Comparison of ENCODE assay signal across 13 mouse cellular contexts in genomic region chr9:32594346-32594745, GRCm38 (mm10). TPM values are rescaled to one million over a fixed set of nuclear protein-coding genes. Genes with fewer than 3 reads are reported as not detected.
DNase-seq lines count a peak whose midpoint lies in the region; ATAC-seq and TF ChIP-seq lines count a peak whose summit lies in the region.
"Had no signal": no experiment of that assay in that cellular context is flagged by ENCODE, and none has a peak within 500 bp of the region (broad histone marks: within the 10 kb centered on the region; RNA-seq: fewer than 3 reads in every experiment).

No protein-coding gene starts in this region.

- no peak for ATAC-seq in heart, embryonic 13.5 days (ENCODE audit: extremely low read depth, insufficient number of reproducible peaks, low FRiP score, low TSS enrichment)
- no peak for ATAC-seq in megakaryocyte-erythroid progenitor cell, adult 5-6 weeks (replicated peaks; ENCODE audit: low FRiP score, low TSS enrichment, poor library complexity, severe bottlenecking)

- H3K4me3 ChIP-seq in heart, embryonic 13.5 days: no peak overlapping the region
- no peak overlapping the region for H3K4me3 ChIP-seq in thymus, adult 2 months (ENCODE audit: control insufficient read depth, insufficient read depth, low read length)

- H3K9ac ChIP-seq in heart, embryonic 13.5 days: no peak overlapping the region

- no peak for DNase-seq in heart, adult 11 months
- peak; percentile 53 for DNase-seq in thymus, adult 2 months
- no peak for DNase-seq in thymus, adult 18-20 months
- peak; percentile 89 for DNase-seq in naive thymus-derived CD4-positive, alpha-beta T cell, adult 2 months (ENCODE audit: low read depth)
- no peak for DNase-seq in cerebellum, postnatal 14 days
- DNase-seq in layer of hippocampus, postnatal 14 days (ENCODE audit: low spot score in 2 of 2): no peak
- DNase-seq: adrenal gland, adult 8-10 months; cerebellum, postnatal 36 days; gastrocnemius, postnatal 36 days; lung, postnatal 10 days; midbrain, embryonic 14.5 days had no signal

- TF ChIP-seq CTCF in thymus, adult 2 months (IDR thresholded peaks at IDR 0.05; ENCODE audit: borderline replicate concordance, control insufficient read depth, extremely low read depth, insufficient read depth, low read length, poor library complexity): no peak

- TF ChIP-seq POLR2A in thymus, adult 2 months (IDR thresholded peaks at IDR 0.05; ENCODE audit: control insufficient read depth, extremely low read depth, insufficient read depth, low read length, poor library complexity): no peak

- H3K27me3 ChIP-seq in heart, embryonic 13.5 days (replicated peaks): no peaks in the 10 kb centered on the region
- no peaks in the 10 kb centered on the region for H3K27me3 ChIP-seq in thymus, adult 2 months (ENCODE audit: control insufficient read depth, insufficient read depth, low read length)

- WGBS in heart, embryonic 13.5 days: 33% methylated on average over 4 of the region's 4 CpGs
- WGBS in thymus, adult 2 months: 51% methylated on average over 4 of the region's 4 CpGs

- no peak overlapping the region for H3K4me2 ChIP-seq in heart, embryonic 13.5 days

- H3K4me1 ChIP-seq in heart, embryonic 13.5 days: peaks cover 26% of the 10 kb centered on the region
- H3K4me1 ChIP-seq in thymus, adult 2 months (replicated peaks; ENCODE audit: control insufficient read depth, insufficient read depth, low read length): peaks cover 39% of the 10 kb centered on the region

- H3K9me3 ChIP-seq in heart, embryonic 13.5 days: no peaks in the 10 kb centered on the region

- no peaks in the 10 kb centered on the region for H3K36me3 ChIP-seq in heart, embryonic 13.5 days
- no peaks in the 10 kb centered on the region for H3K36me3 ChIP-seq in thymus, adult 2 months (ENCODE audit: control insufficient read depth, insufficient read depth, low read length)

- H3K27ac ChIP-seq in heart, embryonic 13.5 days (replicated peaks): peak overlapping the region; percentile 55; the same call in 1 of the 2 replicates
- peak overlapping the region; percentile 70 for H3K27ac ChIP-seq in thymus, adult 2 months (ENCODE audit: control insufficient read depth, insufficient read depth, low read length)

RNA-seq across cellular contexts. Expression of gene Ets1, which starts 41.7 kb away (rescaled TPM):
- 46.9 and 48.3 TPM in 2 replicates for polyA plus RNA-seq in heart, embryonic 13.5 days (2015; fragmentation: Nextera tagmentation; extraction: Ambion mirVana)
- polyA plus RNA-seq in thymus, adult 2 months (2012; rRNA removed): 272 and 400 TPM in 2 replicates
- total RNA-seq in megakaryocyte-erythroid progenitor cell, adult 5-6 weeks (2014; fragmentation: Nextera tagmentation): 9.9 and 13.4 TPM in 2 replicates
- 3.2 and 11.0 TPM in 2 replicates for total RNA-seq in megakaryocyte-erythroid progenitor cell, adult 5-6 weeks (2017)
- total RNA-seq in layer of hippocampus, postnatal 14 days (2021): 10 to 100 TPM; 16.4 to 19.0 TPM

RNA-seq across cellular contexts. Expression of gene Fli1, which starts 51.7 kb away (rescaled TPM):
- polyA plus RNA-seq in heart, embryonic 13.5 days (2015; fragmentation: Nextera tagmentation; extraction: Ambion mirVana): 18.3 and 18.6 TPM in 2 replicates
- 28.5 and 33.9 TPM in 2 replicates for polyA plus RNA-seq in thymus, adult 2 months (2012; rRNA removed)
- total RNA-seq in megakaryocyte-erythroid progenitor cell, adult 5-6 weeks (2014; fragmentation: Nextera tagmentation): 8.9 and 18.6 TPM in 2 replicates
- total RNA-seq in megakaryocyte-erythroid progenitor cell, adult 5-6 weeks (2017): 17.7 and 38.1 TPM in 2 replicates
- 1 to 10 TPM; 6.1 to 6.7 TPM for total RNA-seq in layer of hippocampus, postnatal 14 days (2021)

Comparison
In these comparisons a context has a peak if more than half of its experiments do, and no peak if none do; other contexts are left out.
1. DNase-seq: peak in thymus, adult 2 months (single experiment) and naive thymus-derived CD4-positive, alpha-beta T cell, adult 2 months (single experiment); none in heart, adult 11 months (single experiment), thymus, adult 18-20 months (0 of 2), cerebellum, postnatal 14 days (0 of 2) and layer of hippocampus, postnatal 14 days (0 of 2).